Mouse (Mus musculus) embryonic facial prominence, embryonic 12.5 days (tissue): ENCODE measurements around the gene Rspo1. TPM values are rescaled to one million over a fixed set of nuclear protein-coding genes. Genes with fewer than 3 reads are reported as not detected.
A peak's percentile ranks its signal among the peaks of the same experiment; 100 is the strongest.

Source experiments
- ATAC-seq: fragments of 200-750 bp; cut with Nextera tagmentation; 2 replicates; pipeline ENCODE4 v1.8.0; 2017; ENCODE audit not compliant: insufficient number of reproducible peaks, insufficient read depth, low FRiP score, low TSS enrichment
- H3K27ac ChIP-seq: fragments of 300-500 bp; sonication (generic); 2 replicates; pipeline ENCODE4 v1.5.1; 2016; ENCODE audit warnings: mild to moderate bottlenecking
- H3K27me3 ChIP-seq: fragments of 300-500 bp; sonication (generic); 2 replicates; pipeline ENCODE4 v1.6.1; 2016; ENCODE audit warnings: mild to moderate bottlenecking, moderate library complexity
- H3K36me3 ChIP-seq: fragments of 300-500 bp; sonication (generic); 2 replicates; pipeline ENCODE4 v1.6.1; 2016; ENCODE audit warnings: mild to moderate bottlenecking
- H3K4me1 ChIP-seq: fragments of 300-500 bp; sonication (generic); 2 replicates; pipeline ENCODE4 v1.6.1; 2016
- H3K4me2 ChIP-seq: fragments of 300-500 bp; sonication (generic); replicated peaks from 2 replicates; pipeline ENCODE4 v1.6.1; 2016; ENCODE audit warnings: mild to moderate bottlenecking, moderate library complexity
- H3K4me3 ChIP-seq: fragments of 300-500 bp; sonication (generic); 2 replicates; pipeline ENCODE4 v1.5.1; 2016; ENCODE audit warnings: mild to moderate bottlenecking
- H3K9ac ChIP-seq: fragments of 300-500 bp; sonication (generic); 2 replicates; pipeline ENCODE4 v1.6.1; 2016; ENCODE audit warnings: mild to moderate bottlenecking, moderate library complexity
- H3K9me3 ChIP-seq: fragments of 300-500 bp; sonication (generic); 2 replicates; pipeline ENCODE4 v1.6.1; 2016; ENCODE audit warnings: mild to moderate bottlenecking, moderate library complexity
- WGBS: fragments of 180-500 bp; shearing (Covaris S2); methylation state at CpG from one replicate; pipeline ENCODE4 v1.1.7; 2016; 5-methylcytosine and 5-hydroxymethylcytosine counted together
- polyA plus RNA-seq: library from polyadenylated mRNA; unstranded; fragments of >200 nt; fragmentation: Nextera tagmentation; extraction: Ambion mirVana; gene quantifications from 2 replicates; pipeline ENCODE4 v1.2.1, GENCODE M21; 2016

Gene Rspo1
- polyA plus RNA-seq, 1 experiment from 2014 or later = 11.4 TPM

GRCm38 (mm10) chr4:124957284-124957683 is 28.9 kb upstream of the Rspo1 start:
- H3K9me3 ChIP-seq = 0 out of 2 replicates have a peak, but pooled peaks cover 3% of the 10 kb centered on the region
- peaks cover 7% of the 10 kb centered on the region for H3K27me3 ChIP-seq
- H3K4me1 ChIP-seq = peaks cover 12% of the 10 kb centered on the region
- H3K36me3 ChIP-seq = no peaks in the 10 kb centered on the region
- no peak overlapping the region for H3K27ac ChIP-seq
- H3K4me2 ChIP-seq = no peak overlapping the region
- no peak overlapping the region for H3K9ac ChIP-seq
- no peak overlapping the region for H3K4me3 ChIP-seq
- 93% methylated on average over 2 of the region's 2 CpGs for WGBS
- no peak for ATAC-seq

DNA sequence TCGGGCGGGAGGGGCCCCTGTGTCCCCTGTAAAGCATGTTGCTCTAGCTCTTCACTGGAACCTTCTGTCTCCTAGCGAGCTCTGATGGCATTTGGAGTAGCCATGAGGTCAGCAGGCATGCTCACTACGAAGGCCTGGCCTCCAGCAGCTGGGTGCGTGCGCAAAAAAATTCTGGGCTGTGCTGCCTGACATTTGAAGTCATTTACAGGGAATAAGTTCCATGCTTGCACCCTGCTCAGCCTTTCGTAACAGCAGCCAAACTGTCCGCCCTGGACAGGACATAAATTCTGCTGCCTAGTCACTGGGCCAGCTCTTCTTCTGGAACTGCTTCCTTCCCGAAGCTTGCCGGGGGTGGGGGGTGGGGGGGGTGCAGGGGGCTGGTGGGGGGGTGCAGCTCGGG is 27.2 kb upstream of the Rspo1 start:
- Histone ChIP-seq H3K36me3 (no peaks in the 10 kb centered on the region), H3K9me3 (0 out of 2 replicates have a peak, but pooled peaks cover 3% of the 10 kb centered on the region), H3K4me3 (no peak overlapping the region), H3K4me2 (no peak overlapping the region), H3K9ac (no peak overlapping the region), H3K4me1 (peaks cover 17% of the 10 kb centered on the region), H3K27ac (no peak overlapping the region), H3K27me3 (peaks cover 7% of the 10 kb centered on the region)
- WGBS = 49% methylated on average over 11 of the region's 11 CpGs
- ATAC-seq = no peak

- Histone ChIP-seq H3K4me2 (no peak overlapping the region), H3K9me3 (0 out of 2 replicates have a peak, but pooled peaks cover 3% of the 10 kb centered on the region), H3K4me3 (no peak overlapping the region), H3K27ac (no peak overlapping the region), H3K9ac (no peak overlapping the region), H3K36me3 (no peaks in the 10 kb centered on the region), H3K27me3 (peaks cover 12% of the 10 kb centered on the region; the same call in 1 of the 2 replicates), H3K4me1 (peaks cover 23% of the 10 kb centered on the region)
- no peak for ATAC-seq
- WGBS = 89% methylated on average over 11 of the region's 11 CpGs
Observed at GRCm38 (mm10) chr4:124960940-124961339, 25.3 kb upstream of the Rspo1 start.

DNA sequence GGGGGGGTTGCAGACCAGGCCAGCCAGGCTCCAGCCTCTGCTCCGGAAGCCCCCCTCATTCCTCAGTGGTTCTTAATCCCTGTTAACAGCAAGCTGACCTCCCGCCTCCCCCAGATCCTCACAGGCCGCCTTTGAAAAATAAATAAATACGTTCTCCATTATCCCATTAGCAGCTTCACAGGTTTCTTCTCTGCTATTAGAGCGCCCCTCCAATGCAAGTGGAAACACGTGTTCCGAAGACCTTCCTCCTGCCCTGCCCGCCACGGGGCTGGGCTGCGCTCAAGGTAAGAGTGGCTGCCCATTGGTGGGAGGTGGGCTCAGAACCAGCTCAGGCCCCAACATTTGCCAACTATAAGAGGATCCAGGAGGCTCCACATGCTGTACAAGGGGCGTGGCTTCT is 23.7 kb upstream of the Rspo1 start:
- 27% methylated on average over 11 of the region's 11 CpGs for WGBS
- ATAC-seq = no peak
- Histone ChIP-seq H3K27me3 (0 out of 2 replicates have a peak, but pooled peaks cover 9% of the 10 kb centered on the region), H3K9me3 (0 out of 2 replicates have a peak, but pooled peaks cover 3% of the 10 kb centered on the region), H3K27ac (no peak overlapping the region), H3K4me1 (peaks cover 23% of the 10 kb centered on the region), H3K36me3 (no peaks in the 10 kb centered on the region), H3K4me3 (no peak overlapping the region), H3K9ac (no peak overlapping the region), H3K4me2 (no peak overlapping the region)

- Histone ChIP-seq H3K4me3 (no peak overlapping the region), H3K9me3 (0 out of 2 replicates have a peak, but pooled peaks cover 3% of the 10 kb centered on the region), H3K4me1 (peaks cover 31% of the 10 kb centered on the region), H3K4me2 (no peak overlapping the region), H3K27ac (0 out of 2 replicates have a peak overlapping the region, but pooled peaks have one; percentile 23), H3K36me3 (no peaks in the 10 kb centered on the region), H3K27me3 (0 out of 2 replicates have a peak, but pooled peaks cover 7% of the 10 kb centered on the region), H3K9ac (no peak overlapping the region)
- no peak for ATAC-seq
- 10% methylated on average over 8 of the region's 8 CpGs for WGBS
Observed at GRCm38 (mm10) chr4:124964912-124965599, 21.2 kb upstream of the Rspo1 start.

- Histone ChIP-seq H3K4me2 (peak overlapping the region; percentile 26), H3K9me3 (no peaks in the 10 kb centered on the region), H3K9ac (no peak overlapping the region), H3K4me1 (peaks cover 57% of the 10 kb centered on the region), H3K36me3 (no peaks in the 10 kb centered on the region), H3K27ac (peak overlapping the region; percentile 78), H3K27me3 (0 out of 2 replicates have a peak, but pooled peaks cover 7% of the 10 kb centered on the region), H3K4me3 (no peak overlapping the region)
- no peak for ATAC-seq
- 15% methylated on average over 6 of the region's 6 CpGs for WGBS
Observed at GRCm38 (mm10) chr4:124968711-124969110, 17.5 kb upstream of the Rspo1 start.

DNA sequence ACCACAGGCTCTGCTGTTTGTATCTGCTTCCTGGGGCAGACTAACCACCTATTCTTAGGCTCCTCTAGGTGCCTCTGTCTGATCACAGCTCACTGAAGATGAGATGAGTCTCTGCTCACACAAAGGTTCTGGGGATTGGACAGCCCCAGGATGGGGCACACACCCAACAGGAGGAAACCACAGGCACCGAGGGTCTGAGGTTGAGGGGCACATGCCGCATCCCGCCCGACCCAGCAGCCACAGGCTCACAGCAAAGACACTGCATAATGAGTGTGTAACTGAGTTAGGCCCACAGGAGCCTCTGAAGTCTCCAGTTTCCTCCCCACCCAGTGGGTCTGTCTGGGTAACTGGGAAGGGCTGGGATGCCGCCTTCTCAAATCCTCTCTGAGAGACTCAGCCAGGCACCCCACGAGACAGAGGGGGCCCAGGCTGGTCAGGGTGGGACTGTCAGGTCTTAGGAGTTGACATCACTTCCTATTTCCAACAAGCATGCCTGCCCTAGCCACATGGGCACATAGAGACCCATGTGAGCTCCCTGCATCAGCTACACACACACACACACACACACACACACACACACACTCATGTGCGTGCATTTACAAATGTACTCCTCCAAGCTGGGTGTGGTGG is 16.9 kb upstream of the Rspo1 start:
- H3K4me1 ChIP-seq = peaks cover 57% of the 10 kb centered on the region
- no peaks in the 10 kb centered on the region for H3K9me3 ChIP-seq
- H3K36me3 ChIP-seq = no peaks in the 10 kb centered on the region
- H3K4me2 ChIP-seq = peak overlapping the region; percentile 26
- peak; percentile 6; the same call in 1 of the 2 replicates for ATAC-seq
- whole genome bisulfite sequencing = 34% methylated on average over 7 of the region's 7 CpGs
- H3K9ac ChIP-seq = no peak overlapping the region
- H3K27ac ChIP-seq = peak overlapping the region; percentile 78
- peaks cover 12% of the 10 kb centered on the region; the same call in 1 of the 2 replicates for H3K27me3 ChIP-seq
- no peak overlapping the region for H3K4me3 ChIP-seq

DNA sequence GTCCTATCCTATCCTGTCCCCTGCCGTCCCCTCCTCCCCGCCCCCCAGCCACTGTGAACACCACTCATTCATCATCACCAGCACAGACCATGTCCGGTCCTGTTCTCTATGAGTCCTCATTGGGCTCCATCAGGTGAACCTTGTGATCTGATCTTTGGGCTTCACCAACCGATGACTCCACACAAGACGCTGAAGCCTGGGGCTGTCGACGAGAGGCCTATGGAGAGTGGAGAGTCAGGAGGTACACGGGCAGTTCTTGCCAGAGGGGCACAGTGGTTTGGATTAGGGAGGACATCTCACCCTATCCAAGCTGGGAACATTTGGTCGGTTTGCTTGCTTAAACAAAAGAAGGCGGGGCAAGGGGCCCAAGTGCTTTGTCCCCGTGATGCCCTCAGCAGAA is 16.0 kb upstream of the Rspo1 start:
- Histone ChIP-seq H3K27me3 (peaks cover 17% of the 10 kb centered on the region; the same call in 1 of the 2 replicates), H3K27ac (no peak overlapping the region)

GRCm38 (mm10) chr4:124970677-124971076 is 15.6 kb upstream of the Rspo1 start:
- no peaks in the 10 kb centered on the region for H3K36me3 ChIP-seq
- ATAC-seq = no peak
- no peak overlapping the region for H3K4me3 ChIP-seq
- peaks cover 14% of the 10 kb centered on the region; the same call in 1 of the 2 replicates for H3K27me3 ChIP-seq
- no peak overlapping the region for H3K4me2 ChIP-seq
- 32% methylated on average over 5 of the region's 5 CpGs for WGBS
- no peak overlapping the region for H3K9ac ChIP-seq
- H3K27ac ChIP-seq = no peak overlapping the region
- H3K9me3 ChIP-seq = no peaks in the 10 kb centered on the region
- H3K4me1 ChIP-seq = peaks cover 52% of the 10 kb centered on the region

More for the DNA sequence above, 16.0 kb upstream of the Rspo1 start:
- no peak overlapping the region for H3K9ac ChIP-seq
- H3K4me3 ChIP-seq = no peak overlapping the region
- H3K36me3 ChIP-seq = no peaks in the 10 kb centered on the region
- WGBS = 68% methylated on average over 11 of the region's 11 CpGs
- no peaks in the 10 kb centered on the region for H3K9me3 ChIP-seq
- no peak for ATAC-seq
- peaks cover 55% of the 10 kb centered on the region for H3K4me1 ChIP-seq
- no peak overlapping the region for H3K4me2 ChIP-seq

- Histone ChIP-seq H3K27ac (no peak overlapping the region), H3K4me1 (peaks cover 52% of the 10 kb centered on the region)
- WGBS = 76% methylated on average over 8 of the region's 8 CpGs
Observed at GRCm38 (mm10) chr4:124971094-124971493, 15.1 kb upstream of the Rspo1 start.

DNA sequence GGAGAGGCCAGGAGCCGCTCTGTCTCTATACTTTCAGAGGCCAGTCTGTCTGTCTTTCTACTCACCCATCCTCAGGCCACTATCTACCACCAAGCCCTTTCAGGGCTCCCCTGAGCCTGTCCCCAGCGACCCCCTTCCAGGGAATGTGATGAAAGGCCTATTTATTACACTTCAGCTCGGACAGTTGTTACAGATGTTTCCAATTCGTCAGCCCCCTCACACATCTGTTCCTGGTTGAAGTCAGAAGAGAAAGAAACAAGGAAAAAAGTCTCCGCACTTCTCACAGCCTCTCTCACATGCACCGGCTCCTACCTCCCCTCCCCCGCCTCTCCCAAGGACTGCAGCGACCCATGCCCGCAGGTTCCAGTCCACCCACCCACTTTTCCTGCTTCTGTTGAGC is 13.9 kb upstream of the Rspo1 start:
- no peak overlapping the region for H3K9ac ChIP-seq
- H3K4me3 ChIP-seq = no peak overlapping the region
- H3K27me3 ChIP-seq = peaks cover 11% of the 10 kb centered on the region; the same call in 1 of the 2 replicates
- H3K9me3 ChIP-seq = no peaks in the 10 kb centered on the region
- no peak for ATAC-seq
- peak overlapping the region; percentile 11; the same call in 1 of the 2 replicates for H3K4me2 ChIP-seq
- H3K36me3 ChIP-seq = no peaks in the 10 kb centered on the region
- H3K27ac ChIP-seq = peak overlapping the region; percentile 50; the same call in 1 of the 2 replicates
- H3K4me1 ChIP-seq = peaks cover 52% of the 10 kb centered on the region
- WGBS = 19% methylated on average over 9 of the region's 9 CpGs

More at GRCm38 (mm10) chr4:124971094-124971493, 15.1 kb upstream of the Rspo1 start:
- no peak overlapping the region for H3K9ac ChIP-seq
- no peaks in the 10 kb centered on the region for H3K9me3 ChIP-seq
- H3K4me3 ChIP-seq = no peak overlapping the region
- no peak for ATAC-seq
- H3K27me3 ChIP-seq = peaks cover 11% of the 10 kb centered on the region; the same call in 1 of the 2 replicates
- no peaks in the 10 kb centered on the region for H3K36me3 ChIP-seq
- no peak overlapping the region for H3K4me2 ChIP-seq
